Mouse (Mus musculus): ENCODE measurements at regions not wholly inside any gene's neighbourhood (a gene's known extent, or its start where the extent isn't known, plus 50 kb on each side); places are given as distances from the start of the nearest gene placed in this dataset.

DNA sequence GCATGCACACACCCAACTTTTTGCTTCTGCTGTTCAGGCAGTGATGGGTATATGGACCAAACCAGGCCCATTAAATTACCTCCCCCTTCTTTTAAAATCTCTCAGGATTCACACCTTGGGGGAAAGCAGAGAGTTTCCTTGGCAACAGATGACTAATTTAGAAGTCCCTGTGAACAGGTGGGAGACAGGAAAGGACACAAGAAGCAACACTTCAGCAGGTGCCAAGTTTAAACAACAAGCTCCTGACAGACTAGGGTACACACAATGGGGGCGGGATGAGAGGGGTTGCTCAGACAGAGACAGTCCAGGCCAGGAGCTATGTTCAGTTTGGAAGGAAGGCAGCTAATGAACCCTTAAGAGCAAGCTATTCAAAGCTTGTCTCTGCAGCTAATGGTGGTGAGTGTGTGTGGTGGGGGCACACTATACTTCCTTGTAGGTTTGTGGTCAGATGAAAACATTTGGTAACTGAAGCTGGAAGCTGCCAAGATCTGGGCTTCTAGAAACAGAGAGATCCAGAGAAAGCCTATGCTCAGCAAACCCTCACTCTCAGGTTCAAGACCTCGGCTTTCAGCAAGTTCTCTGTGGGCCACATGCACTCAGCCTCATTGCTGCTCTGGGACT, 283.0 kb upstream of the Tle3 start:
- DNase-seq (ENCODE audit: low spot score in 2 of 2), result no peak

DNA sequence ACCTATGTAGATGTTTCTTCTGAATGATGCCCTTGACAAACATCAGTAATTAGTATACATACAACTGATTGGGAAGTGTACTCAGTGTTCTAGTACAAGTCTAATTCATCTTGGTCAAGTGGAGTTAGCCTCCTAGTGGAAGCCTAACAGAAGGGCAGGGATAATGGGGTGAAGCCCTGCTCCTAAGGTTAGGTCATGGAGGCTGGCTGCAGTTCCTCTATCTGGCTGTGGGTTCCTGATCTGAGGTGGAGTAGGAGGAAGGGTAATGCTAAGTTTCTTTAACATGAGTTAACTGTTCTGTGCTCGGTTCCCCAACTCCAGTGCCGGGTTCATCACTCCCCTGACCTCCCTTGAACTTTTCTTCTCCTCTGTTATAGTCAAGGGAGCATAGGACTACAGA, 281.1 kb upstream of the Tle3 start:
- DNase-seq (ENCODE audit: low spot score in 2 of 2), result no peak

DNA sequence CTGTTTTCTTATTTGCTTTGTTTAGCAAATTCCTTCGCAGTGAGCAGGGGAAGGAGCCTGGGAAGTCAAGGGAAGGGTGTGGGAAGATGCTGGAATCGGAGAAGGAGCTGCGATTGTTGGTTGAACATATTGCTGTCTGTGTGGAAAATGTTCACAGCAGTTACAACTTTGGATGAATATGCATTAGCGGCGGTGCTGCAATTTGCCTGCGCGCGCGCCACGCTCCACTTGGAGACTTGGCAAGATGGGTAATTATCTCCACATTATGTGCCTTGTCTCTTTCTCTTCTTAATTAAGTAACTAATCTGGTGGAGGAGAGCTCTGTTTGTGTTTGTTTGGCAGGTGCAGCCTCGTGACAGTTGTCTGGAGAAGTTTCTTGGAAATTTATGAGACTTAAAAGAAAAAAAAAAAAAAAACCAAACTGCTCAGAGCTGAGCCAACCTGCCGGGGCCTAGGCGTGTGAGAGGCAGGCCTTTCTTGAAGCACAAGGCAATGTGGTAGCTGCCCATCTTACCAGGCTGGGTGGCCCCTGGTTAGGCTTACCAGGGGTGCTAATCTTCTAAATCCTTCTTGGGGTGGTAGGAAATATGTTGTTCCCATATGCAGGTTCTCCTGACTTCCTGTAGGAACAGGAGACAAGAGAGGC, 279.2 kb upstream of the Tle3 start:
- DNase-seq (ENCODE audit: low spot score in 2 of 2), result peak; percentile 14 to 45

DNA sequence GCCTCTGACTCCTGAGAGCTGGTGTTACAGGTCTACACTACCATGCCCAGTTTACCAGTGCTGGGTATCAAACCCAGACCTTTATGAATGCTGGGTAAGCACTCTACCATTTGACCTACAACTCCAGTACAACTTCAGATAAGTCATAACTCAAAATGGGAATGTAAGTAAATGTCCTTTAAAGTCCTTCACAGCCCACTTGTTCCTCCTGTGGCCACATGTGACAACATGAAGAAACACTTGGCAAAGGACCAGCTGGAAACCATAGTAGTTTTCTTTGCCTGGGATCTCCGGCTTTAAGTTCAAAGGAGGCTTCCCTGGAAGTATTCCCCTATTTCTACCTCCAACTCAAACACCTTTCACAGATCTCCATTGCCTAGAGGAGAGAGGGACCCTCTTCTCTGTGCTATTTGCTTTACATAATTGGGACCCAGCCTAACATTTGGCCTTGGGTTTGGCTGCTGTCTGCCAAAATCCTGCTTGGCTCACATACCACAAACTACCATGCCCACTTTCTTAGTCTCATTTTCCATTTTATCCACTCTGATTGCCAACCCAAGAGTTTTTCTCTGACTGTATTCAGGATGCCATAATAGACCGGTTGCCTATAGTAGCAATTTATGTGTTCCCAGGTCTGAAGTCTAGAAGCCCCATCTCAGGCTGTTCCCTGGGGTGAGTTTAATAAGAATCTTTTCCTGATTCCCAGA, 276.9 kb upstream of the Tle3 start:
- DNase-seq (ENCODE audit: low spot score in 2 of 2), result no peak

DNA sequence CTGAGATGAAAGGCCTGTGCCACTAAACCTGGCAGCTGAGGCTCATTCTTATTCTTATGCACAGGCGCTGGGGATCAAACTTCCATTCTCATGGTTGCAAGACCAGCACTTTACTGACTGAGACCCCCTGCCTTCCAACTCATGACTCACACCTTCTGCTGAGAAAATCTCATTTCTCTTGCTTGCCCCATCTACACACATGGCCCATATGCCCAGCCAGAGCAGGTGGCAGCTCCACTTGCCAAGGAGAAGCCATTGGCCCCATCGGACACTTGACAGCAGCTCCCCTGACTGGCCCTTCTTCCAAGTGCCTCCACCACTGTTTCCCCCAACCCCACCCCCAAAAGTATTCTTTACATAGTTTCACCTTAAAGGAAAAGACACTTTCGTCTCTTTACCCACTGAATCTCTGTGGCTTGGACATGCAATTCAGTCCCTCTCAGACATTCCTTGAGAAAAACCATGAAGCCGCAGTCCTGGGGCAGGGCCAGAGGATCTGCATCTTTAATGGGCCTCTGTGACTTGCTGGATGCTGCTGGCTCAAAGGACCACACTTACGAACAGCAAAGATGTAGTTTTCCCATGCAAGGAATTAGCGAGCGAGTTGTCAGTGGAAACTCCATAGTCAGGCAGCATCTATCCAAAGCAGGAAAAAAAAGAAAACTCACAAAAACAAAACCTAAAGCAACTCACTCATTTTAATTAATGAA, 270.3 kb upstream of the Tle3 start:
- DNase-seq (ENCODE audit: low spot score in 2 of 2), result no peak

DNA sequence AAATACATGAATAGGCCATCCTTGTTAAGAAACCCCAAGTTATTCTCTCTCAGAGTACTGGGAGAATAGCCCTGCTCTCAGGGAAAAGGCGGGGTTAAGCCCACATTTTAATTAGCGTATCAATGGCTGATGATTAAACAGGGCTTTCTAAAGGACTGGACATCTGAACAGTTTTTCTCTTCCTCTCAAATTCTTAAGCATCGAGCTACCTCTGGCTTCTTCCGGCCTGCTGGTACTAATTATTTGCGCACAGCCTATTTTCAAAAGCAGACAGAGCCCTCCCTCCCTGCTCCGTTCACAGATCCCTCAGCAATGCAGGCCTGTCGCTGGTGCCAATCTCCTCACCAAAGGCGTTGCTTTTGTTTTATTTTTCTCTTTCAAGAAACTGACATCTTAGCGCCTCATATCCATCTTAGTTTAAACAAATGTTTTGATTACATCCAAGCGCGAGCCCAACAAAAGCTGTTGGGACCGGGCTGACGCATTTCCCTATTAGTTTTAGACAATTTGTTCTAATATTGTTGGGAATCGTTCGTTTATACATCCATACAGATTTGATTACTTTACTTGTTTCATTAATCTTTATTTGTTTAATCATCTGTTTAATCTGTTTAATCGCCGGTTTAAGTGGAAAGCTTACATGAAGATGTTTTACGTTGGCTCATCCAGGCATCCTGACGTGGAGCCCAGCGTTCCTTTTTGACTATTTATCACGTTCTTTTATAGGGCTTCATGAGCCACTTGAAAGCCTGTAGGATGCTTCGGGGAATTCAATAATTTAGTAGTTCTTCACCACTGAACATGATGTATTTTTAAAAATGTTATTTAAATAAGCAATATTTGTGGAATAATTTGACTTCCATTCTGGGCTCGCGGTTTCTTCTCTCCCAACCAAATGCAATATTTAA, 269.5 kb upstream of the Tle3 start:
- DNase-seq (ENCODE audit: low spot score in 2 of 2), result no peak

DNA sequence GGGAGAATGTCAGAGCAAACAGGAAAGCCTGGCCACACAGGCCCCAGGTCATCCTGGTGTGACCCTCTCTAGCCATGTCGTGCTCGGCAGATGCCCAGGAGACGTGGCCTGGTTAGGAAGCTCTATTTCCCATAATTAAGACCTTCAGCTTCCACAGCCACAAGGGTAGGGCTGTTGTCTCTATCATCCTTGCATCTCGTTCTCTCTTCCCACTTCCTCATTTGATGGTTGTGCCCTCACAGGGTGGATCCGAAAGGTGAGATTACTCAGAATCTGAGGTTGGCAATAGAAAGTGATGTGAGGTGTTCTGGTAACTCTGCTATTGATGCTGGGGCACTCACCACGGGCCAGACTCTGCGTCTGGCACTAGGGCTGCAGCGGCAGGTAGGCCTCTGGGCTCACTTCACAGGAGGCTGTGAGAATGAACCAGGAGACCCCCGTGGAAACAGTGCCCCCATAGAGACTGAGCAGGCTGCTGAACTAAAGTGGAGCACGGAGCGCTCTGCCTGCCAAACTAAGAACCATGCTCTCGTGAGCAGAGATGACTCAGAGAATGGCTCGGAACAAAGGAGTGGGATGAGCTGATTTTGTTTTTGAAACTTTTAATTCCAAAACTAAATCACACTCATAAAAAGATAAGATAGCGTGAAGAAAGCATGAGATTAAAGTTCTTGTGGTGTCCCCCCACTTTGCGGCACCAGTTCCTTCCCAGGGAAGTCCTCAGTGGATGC, 266.5 kb upstream of the Tle3 start:
- DNase-seq (ENCODE audit: low spot score in 2 of 2), result no peak

DNA sequence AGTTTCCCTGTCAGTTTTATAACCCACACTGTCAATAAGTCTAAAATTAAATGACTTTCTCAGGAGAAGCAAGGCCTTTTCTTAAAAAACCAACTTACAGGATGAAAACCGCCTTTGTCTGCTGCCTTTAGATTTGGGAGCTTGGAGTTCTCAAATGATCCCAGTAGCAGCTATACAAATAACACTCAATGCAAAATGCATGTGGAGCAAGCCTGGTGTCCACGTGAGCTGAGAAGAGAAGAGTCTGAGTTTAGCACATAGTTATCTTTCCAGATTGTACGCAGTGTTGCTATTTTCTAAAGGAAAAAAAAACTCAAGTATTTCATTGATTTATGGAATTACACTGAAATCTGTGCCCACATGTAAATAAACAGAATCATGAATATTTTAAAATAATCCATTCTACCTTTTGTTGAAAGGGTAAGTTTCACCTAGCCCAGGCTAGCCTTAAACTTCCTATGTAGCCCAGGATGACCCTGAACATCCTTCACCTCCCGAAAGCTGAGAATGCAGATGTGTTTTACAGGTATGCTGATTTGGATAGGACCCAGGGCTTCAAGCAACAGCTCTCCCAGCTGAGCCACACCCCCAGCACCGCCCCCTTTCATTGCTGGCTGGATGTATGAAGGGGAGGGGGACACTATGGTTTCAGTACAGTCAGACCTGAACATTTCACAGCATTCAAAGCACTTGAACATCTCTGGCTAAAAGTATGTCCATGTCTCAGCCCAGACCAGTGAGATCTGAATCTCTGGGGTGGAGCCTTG, 262.5 kb upstream of the Tle3 start:
- no peak for DNase-seq (ENCODE audit: low spot score in 2 of 2)

DNA sequence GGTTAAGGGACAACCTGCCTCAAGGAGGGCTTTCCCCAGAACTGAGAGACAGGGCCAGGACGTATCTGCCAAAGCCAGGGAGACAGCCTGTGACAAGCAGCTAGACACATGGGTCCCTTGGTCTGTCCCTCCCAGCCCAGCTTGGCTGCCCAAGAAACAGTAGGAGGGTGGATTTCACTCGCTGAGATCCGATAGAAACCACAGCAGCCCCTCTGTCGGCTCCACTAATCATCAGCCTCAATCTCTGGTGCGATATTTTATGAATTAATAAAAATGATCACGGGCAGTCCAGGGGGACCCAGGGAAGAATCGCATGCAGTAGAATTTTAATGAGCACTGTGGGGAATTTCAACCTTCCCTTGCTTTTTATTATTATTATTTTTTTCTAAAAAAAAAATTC, 261.0 kb upstream of the Tle3 start:
- no peak for DNase-seq (ENCODE audit: low spot score in 2 of 2)

DNA sequence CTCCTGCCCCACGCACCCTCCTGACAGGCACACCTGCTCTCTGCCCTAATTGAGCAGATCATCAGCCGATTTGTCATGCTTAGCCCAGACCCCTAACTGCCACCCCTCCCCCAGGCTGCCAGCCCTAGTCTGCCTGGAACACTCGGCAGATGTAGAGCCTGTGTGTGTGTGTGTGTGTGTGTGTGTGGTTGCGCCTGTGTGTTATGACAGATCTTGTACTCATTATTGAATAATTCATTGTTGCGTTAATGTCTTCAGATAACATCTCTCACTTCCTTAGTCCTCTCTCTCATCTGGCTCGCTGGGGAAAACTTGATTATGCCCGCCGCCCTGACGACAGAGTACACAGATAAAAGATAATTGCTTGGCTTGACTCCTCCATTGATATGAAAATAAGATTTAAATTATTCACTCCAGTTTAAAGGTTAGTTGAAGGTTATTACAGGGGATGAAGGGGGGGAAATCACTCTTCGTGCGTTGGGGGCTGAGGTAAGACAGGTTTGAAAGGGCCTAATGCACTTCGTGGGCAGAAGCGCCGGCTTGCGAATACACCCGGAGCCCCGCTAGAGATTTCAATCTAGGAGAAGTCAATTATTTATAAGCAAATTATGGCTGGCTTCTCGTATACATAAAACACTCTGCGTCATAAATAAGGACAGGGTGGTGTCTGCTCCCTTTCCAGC, 260.3 kb upstream of the Tle3 start:
- DNase-seq (ENCODE audit: low spot score in 2 of 2), result no peak

DNA sequence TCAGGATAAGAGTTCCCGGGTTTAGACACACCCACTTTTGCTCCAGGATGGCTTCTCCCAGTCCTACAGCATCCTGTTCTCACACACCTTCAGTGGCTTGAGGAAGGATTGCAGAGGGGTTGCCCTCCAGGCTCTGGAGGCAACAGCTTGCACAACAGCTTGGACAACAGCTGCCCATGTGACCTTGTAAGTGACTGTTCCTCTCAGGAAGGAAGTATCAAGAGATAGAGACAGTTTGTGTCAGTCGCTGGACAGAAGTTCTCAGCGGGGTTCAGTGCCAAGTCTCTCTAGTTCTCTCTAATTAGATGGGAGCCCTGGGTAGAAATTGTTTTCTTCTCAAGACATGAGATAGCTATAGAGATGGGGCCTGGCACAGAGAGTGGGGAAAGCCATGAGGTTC, 252.9 kb upstream of the Tle3 start:
- DNase-seq (ENCODE audit: low spot score in 2 of 2), result no peak

DNA sequence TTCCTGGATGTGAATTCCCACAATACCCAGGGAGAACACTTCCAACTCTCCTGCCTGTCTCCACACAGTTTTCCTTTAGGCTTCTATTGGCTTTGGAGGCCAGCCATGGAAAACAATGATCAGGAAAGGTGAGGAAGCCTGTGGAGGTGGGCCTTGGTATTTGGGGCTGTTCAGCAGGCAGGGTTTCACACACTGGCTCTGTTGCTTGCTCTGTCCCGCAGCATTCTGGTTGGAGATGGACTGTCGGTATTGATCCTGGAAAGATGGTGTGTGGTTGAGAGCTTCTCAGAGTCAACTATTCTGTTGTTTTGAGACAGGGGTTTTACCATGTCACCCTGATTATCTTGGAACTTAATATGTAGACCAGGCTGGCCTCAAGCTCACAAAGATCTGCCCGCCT, 251.6 kb upstream of the Tle3 start:
- DNase-seq (ENCODE audit: low spot score in 2 of 2), result no peak

DNA sequence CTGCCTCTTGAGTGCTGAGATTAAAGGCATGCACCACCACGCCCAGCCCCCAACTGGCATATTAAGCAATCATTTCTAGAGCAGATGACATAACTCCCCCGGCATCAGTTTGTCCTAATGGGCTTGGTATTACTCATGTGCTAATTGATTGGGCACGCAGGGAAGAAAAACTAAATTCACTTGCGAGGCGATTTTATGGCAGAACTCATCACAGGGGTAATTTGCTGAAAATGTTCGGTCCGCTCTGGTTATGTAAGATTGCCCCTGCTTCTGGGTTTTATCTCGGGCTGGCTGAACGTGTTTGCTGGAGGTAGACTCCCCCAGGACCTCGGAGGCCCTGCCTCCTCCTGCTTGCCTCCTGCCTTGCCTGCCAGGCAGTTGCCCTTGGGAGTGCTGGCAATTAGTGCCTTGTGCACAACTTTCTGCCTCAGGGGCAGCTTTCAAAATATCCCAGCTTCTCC, 251.2 kb upstream of the Tle3 start:
- DNase-seq (ENCODE audit: low spot score in 2 of 2), result no peak

DNA sequence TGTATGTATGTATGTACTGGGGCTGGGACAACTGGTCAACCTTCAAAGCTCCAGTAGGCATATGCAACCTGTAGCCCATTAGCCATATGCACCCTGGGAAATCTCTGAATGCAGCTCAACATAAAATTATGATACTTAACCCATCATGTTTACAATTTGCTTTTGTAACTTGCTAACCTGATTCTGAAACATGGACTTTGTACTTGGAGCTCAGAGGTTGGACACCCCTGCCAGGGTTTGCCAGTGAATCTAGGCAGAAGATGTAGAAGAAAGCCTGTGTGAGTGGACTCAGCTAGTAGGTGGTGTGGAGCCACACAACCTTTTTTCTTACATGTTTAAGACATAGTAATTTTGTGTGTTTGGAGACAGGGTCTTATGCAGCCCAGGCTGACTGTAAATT, 248.7 kb upstream of the Tle3 start:
- DNase-seq (ENCODE audit: low spot score in 2 of 2), result no peak

DNA sequence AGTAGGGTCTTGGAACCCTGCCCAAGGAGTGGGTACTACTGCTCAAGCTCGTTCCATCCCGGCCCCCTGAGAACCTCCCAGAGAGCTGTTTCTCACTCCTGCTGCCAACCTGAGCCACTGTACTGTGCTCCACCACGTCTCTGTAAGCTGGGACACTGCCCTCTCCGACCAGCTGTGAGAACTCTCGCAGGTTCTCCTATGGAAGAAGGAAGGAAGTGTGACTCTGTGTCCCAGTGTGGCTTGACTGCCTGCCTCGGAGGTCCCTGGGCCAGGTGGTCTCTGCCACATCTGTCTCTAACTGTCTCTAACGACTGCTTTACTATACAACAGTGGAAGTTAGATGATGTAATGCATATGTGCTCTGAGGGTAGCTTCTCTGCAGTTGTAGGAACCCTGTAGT, 246.4 kb upstream of the Tle3 start:
- no peak for DNase-seq (ENCODE audit: low spot score in 2 of 2)

DNA sequence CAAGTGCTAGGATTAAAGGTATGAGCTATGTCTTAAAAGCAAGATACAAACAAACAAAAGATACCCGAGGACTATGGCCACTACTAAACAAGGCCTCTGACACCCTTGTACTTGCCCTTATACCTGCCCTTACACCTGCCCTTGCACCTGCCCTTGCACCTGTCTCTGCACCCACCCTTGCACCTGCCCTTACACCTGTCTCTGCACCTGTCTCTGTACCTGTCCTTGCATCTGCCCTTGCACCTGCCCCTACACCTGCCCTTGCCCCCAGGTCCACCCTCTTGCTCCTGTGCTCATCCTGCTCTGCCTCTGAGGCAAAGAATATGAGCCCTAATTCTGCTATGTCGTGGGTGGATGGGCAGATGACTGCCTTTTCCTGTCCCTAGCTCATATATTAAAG, 244.1 kb upstream of the Tle3 start:
- no peak for DNase-seq (ENCODE audit: low spot score in 2 of 2)

DNA sequence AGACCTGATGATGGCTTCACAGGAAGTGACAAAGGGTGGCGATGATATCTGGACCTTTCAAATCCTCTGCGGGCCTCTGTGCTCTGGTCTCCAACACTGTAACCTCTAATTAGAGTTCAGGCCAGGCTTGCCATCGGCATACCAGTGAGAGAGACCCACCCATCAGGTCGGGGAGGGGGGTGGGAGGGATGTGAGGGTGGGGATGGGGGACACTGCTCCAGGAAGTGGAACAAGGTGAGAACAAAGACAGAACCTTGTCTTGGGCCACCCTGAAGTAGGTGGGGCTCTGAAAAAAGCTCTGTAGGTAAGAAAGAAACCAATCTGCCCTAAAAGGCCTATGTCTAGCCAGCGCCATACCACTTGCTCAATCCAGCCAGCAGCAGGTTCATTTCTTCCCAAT, 243.0 kb upstream of the Tle3 start:
- DNase-seq (ENCODE audit: low spot score in 2 of 2), result no peak

DNA sequence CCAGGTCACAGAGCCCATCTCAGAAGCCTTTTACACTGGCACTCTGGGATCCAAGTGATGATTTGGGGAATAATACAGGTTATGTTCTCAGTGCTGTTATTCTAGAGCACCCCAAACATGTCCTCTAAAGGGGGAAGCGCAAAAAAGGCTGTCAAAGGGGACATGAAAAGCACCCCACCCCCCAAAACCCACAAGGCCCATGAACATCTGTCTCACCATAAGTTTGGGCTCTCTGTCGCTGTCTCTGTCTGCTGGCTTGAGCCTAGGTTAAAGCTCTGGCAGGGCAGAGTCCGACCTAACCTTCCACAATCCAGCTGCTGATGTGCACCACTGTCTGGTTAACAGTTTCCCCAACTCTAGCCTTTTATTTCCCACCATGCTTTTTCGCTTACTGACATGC, 241.3 kb upstream of the Tle3 start:
- no peak for DNase-seq (ENCODE audit: low spot score in 2 of 2)

DNA sequence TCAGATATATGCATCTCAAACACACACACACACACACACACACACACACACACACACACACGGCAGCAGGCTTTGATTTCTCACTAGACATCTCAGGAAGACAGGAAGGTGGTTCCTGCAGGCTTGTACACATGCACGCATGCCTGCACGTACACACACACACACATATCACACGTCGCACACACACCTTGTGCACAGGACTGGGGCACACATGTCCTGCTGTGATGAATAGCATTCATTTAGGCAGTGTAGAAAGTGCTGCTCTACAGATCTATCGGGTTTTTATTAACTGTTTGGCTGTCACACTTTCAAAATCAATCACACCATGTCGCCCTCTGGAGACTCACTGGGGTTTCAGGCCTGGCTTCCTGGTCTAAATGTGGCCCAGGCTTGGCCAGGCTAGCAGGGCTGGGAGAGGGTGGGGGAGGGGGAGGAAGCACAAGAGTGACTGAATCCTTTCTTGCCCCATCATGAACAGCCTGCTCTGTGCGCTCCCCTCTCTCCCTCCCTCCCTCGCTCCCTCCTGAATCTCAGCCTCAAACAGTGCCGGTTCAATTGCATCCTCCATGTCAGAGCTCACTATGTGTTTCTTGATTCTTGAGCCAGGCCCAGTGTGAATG, 236.8 kb upstream of the Tle3 start:
- DNase-seq (ENCODE audit: low spot score in 2 of 2), result no peak

Measured in frontal cortex, postnatal 25 days (tissue).